Mouse (Mus musculus): Measurements from ENCODE around the gene Dlg5. TPM values are rescaled to one million over a fixed set of nuclear protein-coding genes. Genes with fewer than 3 reads are reported as not detected.

The Dlg5 gene
- polyA plus RNA-seq, 1 experiment from 2014 or later, result 11.3 TPM

DNA sequence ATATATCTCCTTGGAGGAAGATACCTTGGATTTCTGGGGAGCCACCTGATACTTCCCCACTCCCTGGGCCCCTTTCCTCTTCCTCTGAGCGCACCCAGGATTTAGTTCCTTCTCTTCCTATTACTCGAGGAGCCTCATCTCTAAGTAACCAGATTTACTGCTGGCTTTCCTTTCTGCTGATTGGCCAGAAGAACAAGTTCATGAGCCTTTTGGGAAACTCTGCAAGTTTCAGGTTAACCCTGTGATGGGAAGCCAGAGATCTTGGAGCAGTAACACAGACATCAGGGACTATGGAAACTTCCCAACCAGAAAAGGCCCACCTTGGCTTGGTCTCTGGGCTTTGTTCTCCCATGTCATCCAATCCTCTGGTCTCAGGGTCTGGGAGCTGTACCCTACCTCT is 10.2 kb upstream of the Dlg5 start:
- 76% methylated on average over 2 of the region's 2 CpGs for WGBS
- Histone ChIP-seq H3K27ac (replicated peaks) (no peak overlapping the region), H3K9me3 (replicated peaks) (no peaks in the 10 kb centered on the region), H3K36me3 (no peaks in the 10 kb centered on the region), H3K4me1 (peaks cover 19% of the 10 kb centered on the region), H3K4me3 (no peak overlapping the region), H3K27me3 (ENCODE audit: low read depth, poor library complexity, severe bottlenecking) (peaks cover 21% of the 10 kb centered on the region; the same call in 1 of the 2 replicates)
- no peak for DNase-seq (ENCODE audit: low spot score)

- 8% methylated on average over 8 of the region's 8 CpGs for WGBS
- H3K4me1 ChIP-seq, result peaks cover 19% of the 10 kb centered on the region
- peaks cover 21% of the 10 kb centered on the region; the same call in 1 of the 2 replicates for H3K27me3 ChIP-seq (ENCODE audit: low read depth, poor library complexity, severe bottlenecking)
- peak overlapping the region; percentile 36 for H3K4me3 ChIP-seq
- peak; percentile 53 for DNase-seq (ENCODE audit: low spot score)
- no peaks in the 10 kb centered on the region for H3K36me3 ChIP-seq
- H3K9me3 ChIP-seq (replicated peaks), result no peaks in the 10 kb centered on the region
- H3K27ac ChIP-seq (replicated peaks), result peak overlapping the region; percentile 39
Observed at GRCm38 (mm10) chr14:24253611-24254202, 8.0 kb upstream of the Dlg5 start.

DNA sequence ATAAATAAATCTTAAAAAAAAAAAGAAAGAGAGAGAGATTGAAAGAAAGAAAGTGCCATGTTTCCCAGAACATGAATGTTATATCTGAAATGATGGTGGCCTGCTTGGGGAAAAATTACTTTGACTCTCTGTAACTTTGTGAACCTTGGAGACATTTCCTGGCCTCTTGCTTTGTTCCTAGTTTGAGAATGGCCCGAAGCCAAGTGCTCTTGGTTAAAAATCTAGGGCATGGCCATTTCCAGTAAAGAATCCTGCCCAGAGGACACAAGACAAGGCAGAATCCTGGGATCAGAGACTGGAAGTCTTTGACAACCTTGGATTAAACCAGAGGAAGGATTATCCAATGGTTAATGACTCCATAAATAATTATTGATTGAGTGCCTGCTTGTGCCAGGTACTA is 5.6 kb upstream of the Dlg5 start:
- no peak overlapping the region for H3K4me3 ChIP-seq
- no peaks in the 10 kb centered on the region for H3K9me3 ChIP-seq (replicated peaks)
- 91% methylated on average over 1 of the region's 1 CpGs for WGBS
- DNase-seq (ENCODE audit: low spot score), result no peak
- H3K27me3 ChIP-seq (ENCODE audit: low read depth, poor library complexity, severe bottlenecking), result peaks cover 31% of the 10 kb centered on the region
- no peak overlapping the region for H3K27ac ChIP-seq (replicated peaks)
- H3K36me3 ChIP-seq, result no peaks in the 10 kb centered on the region
- H3K4me1 ChIP-seq, result peaks cover 19% of the 10 kb centered on the region

DNA sequence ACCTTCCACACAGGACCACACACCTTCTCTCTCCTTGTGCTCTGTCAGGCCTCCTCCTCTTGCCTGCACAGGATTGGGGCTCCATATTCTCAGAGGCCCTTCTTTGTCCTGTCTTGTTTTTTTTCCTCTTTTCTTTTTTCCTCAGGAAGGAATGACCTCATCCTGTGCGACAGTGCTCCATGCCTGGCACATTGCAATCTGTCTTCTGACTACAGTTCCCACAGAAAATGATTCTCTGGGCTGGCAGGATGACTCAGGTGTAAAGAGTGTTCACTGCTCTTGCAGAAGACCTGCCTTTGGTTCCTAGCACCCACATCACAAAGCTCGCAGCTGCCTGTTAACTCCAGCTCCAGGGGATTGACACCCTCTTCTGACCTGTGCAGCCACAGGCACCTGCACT is 4.2 kb upstream of the Dlg5 start:
- 74% methylated on average over 2 of the region's 2 CpGs for WGBS
- peaks cover 17% of the 10 kb centered on the region for H3K27me3 ChIP-seq (ENCODE audit: low read depth, poor library complexity, severe bottlenecking)
- no peak for DNase-seq (ENCODE audit: low spot score)
- peaks cover 32% of the 10 kb centered on the region for H3K4me1 ChIP-seq
- no peaks in the 10 kb centered on the region for H3K9me3 ChIP-seq (replicated peaks)
- H3K27ac ChIP-seq (replicated peaks), result no peak overlapping the region
- no peak overlapping the region for H3K4me3 ChIP-seq
- no peaks in the 10 kb centered on the region for H3K36me3 ChIP-seq

GRCm38 (mm10) chr14:24244330-24245176 is 1.2 kb downstream of the Dlg5 start:
- H3K4me1 ChIP-seq, result peaks cover 30% of the 10 kb centered on the region
- H3K36me3 ChIP-seq, result peaks cover 13% of the 10 kb centered on the region
- DNase-seq (ENCODE audit: low spot score), result peak; percentile 54
- peak overlapping the region; percentile 88 for H3K4me3 ChIP-seq
- H3K9me3 ChIP-seq (replicated peaks), result no peaks in the 10 kb centered on the region
- H3K27me3 ChIP-seq (ENCODE audit: low read depth, poor library complexity, severe bottlenecking), result peaks cover 10% of the 10 kb centered on the region
- H3K27ac ChIP-seq (replicated peaks), result peak overlapping the region; percentile 97
- under 1% methylated on average over 40 of the region's 40 CpGs for whole genome bisulfite sequencing

DNA sequence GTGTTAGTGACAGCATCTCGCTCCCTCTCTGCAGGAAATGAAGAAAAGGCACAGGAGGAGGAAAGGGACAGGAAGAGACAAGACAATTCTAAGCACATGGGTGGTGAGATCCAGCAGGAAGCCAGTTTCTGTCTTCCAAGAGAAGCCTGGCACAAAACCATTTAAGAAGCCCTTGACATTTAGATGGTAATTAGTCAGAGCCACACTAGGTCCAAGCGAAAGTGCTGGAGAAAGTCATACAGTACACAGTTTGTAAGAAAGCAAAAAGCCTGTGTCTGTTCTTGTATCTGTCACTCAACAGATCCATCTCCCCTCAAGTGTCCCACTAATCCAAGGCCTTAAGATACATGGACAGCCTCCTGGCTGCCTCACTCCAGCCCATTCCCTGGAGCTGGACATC is 3.7 kb downstream of the Dlg5 start:
- Histone ChIP-seq H3K4me3 (no peak overlapping the region), H3K27ac (replicated peaks) (no peak overlapping the region), H3K4me1 (peaks cover 35% of the 10 kb centered on the region), H3K9me3 (replicated peaks) (no peaks in the 10 kb centered on the region), H3K36me3 (peaks cover 13% of the 10 kb centered on the region), H3K27me3 (ENCODE audit: low read depth, poor library complexity, severe bottlenecking) (peaks cover 6% of the 10 kb centered on the region)
- 89% methylated on average over 2 of the region's 2 CpGs for WGBS
- DNase-seq (ENCODE audit: low spot score), result no peak

GRCm38 (mm10) chr14:24240831-24241230 is 4.9 kb downstream of the Dlg5 start:
- 74% methylated on average over 6 of the region's 6 CpGs for WGBS
- no peaks in the 10 kb centered on the region for H3K9me3 ChIP-seq (replicated peaks)
- no peak for DNase-seq (ENCODE audit: low spot score)
- peaks cover 13% of the 10 kb centered on the region for H3K36me3 ChIP-seq
- no peak overlapping the region for H3K27ac ChIP-seq (replicated peaks)
- H3K4me3 ChIP-seq, result no peak overlapping the region
- H3K4me1 ChIP-seq, result peaks cover 31% of the 10 kb centered on the region
- H3K27me3 ChIP-seq (ENCODE audit: low read depth, poor library complexity, severe bottlenecking), result no peaks in the 10 kb centered on the region

- no peak overlapping the region for H3K27ac ChIP-seq (replicated peaks)
- H3K4me3 ChIP-seq, result no peak overlapping the region
- H3K27me3 ChIP-seq (ENCODE audit: low read depth, poor library complexity, severe bottlenecking), result no peaks in the 10 kb centered on the region
- peaks cover 23% of the 10 kb centered on the region for H3K4me1 ChIP-seq
- H3K36me3 ChIP-seq, result peaks cover 13% of the 10 kb centered on the region
- no peaks in the 10 kb centered on the region for H3K9me3 ChIP-seq (replicated peaks)
- WGBS, result 85% methylated on average over 11 of the region's 11 CpGs
- no peak for DNase-seq (ENCODE audit: low spot score)
Observed at GRCm38 (mm10) chr14:24239651-24240050, 6.1 kb downstream of the Dlg5 start.

- H3K9me3 ChIP-seq (replicated peaks), result no peaks in the 10 kb centered on the region
- DNase-seq (ENCODE audit: low spot score), result no peak
- no peaks in the 10 kb centered on the region for H3K27me3 ChIP-seq (ENCODE audit: low read depth, poor library complexity, severe bottlenecking)
- no peak overlapping the region for H3K4me3 ChIP-seq
- WGBS, result 94% methylated on average over 3 of the region's 3 CpGs
- H3K4me1 ChIP-seq, result peaks cover 16% of the 10 kb centered on the region
- H3K36me3 ChIP-seq, result no peaks in the 10 kb centered on the region
- H3K27ac ChIP-seq (replicated peaks), result no peak overlapping the region
Observed at GRCm38 (mm10) chr14:24235954-24236353, 9.8 kb downstream of the Dlg5 start.

GRCm38 (mm10) chr14:24234411-24234810 is 11.3 kb downstream of the Dlg5 start:
- 68% methylated on average over 2 of the region's 2 CpGs for WGBS
- H3K4me1 ChIP-seq, result peaks cover 16% of the 10 kb centered on the region
- no peaks in the 10 kb centered on the region for H3K27me3 ChIP-seq (ENCODE audit: low read depth, poor library complexity, severe bottlenecking)
- no peak overlapping the region for H3K4me3 ChIP-seq
- DNase-seq (ENCODE audit: low spot score), result no peak
- no peaks in the 10 kb centered on the region for H3K9me3 ChIP-seq (replicated peaks)
- no peaks in the 10 kb centered on the region for H3K36me3 ChIP-seq
- H3K27ac ChIP-seq (replicated peaks), result no peak overlapping the region

DNA sequence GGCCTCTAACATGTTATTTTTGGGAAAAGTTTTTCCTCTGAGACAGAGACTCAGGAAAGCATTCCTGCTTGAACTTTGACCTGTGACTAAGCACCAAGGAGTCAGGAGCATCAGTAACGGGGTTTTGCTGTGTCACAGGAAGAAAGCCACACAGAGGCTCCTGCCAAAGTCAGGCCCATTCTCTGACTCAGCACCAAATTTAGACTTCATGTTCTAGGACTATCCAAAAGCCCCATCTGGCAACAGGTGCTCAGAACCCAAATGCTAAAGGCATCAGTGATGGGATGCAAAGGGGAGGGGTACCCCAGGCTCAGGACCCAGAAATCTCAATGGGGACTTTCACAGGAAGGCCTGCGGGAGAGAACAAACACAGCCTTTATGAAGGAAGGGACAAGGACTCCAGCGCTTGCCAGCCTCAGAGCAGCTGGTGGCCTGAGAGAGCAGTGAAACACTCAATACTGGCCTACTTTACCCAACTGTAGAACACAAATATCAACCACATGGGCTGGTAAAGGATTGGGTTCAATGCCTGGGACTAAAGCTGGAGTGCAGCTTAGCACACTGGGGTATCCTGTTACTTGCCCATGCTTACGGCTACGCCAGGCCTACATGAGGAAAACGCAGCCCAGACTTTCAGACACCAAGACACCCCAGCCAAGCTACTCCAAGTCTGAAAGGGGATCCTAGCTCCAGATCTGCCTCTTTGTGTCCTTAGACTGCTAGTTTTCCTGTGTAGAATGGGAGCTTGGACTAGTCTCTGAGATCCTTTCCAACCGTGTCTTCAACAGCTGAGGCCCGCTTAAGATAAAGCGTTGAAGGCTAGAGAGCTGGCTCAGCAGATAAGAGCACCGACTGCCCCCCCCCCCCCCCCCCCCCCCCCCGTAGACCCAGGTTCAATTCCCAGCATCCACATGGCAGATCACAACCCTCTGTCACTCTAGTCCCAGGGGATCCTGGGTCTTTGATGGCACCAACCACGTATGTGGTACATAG is 12.8 kb downstream of the Dlg5 start:
- WGBS, result 77% methylated on average over 11 of the region's 12 CpGs
- DNase-seq (ENCODE audit: low spot score), result no peak
- Histone ChIP-seq H3K36me3 (no peaks in the 10 kb centered on the region), H3K27ac (replicated peaks) (peak overlapping the region; percentile 38; the same call in 1 of the 2 replicates), H3K27me3 (ENCODE audit: low read depth, poor library complexity, severe bottlenecking) (no peaks in the 10 kb centered on the region), H3K4me3 (no peak overlapping the region), H3K4me1 (peaks cover 11% of the 10 kb centered on the region), H3K9me3 (replicated peaks) (no peaks in the 10 kb centered on the region)

GRCm38 (mm10) chr14:24228549-24228948 is 17.2 kb downstream of the Dlg5 start:
- DNase-seq (ENCODE audit: low spot score), result no peak
- no peaks in the 10 kb centered on the region for H3K36me3 ChIP-seq
- no peaks in the 10 kb centered on the region for H3K9me3 ChIP-seq (replicated peaks)
- no peak overlapping the region for H3K4me3 ChIP-seq
- peaks cover 10% of the 10 kb centered on the region; the same call in 1 of the 2 replicates for H3K4me1 ChIP-seq
- H3K27ac ChIP-seq (replicated peaks), result no peak overlapping the region
- WGBS, result 75% methylated on average over 6 of the region's 6 CpGs
- H3K27me3 ChIP-seq (ENCODE audit: low read depth, poor library complexity, severe bottlenecking), result no peaks in the 10 kb centered on the region
